Mouse (Mus musculus) intestine, postnatal 0 days (tissue): ENCODE measurements around the gene Egfl8. TPM values are rescaled to one million over a fixed set of nuclear protein-coding genes. Genes with fewer than 3 reads are reported as not detected.

Source experiments
- ATAC-seq: fragments of 200-750 bp; cut with Nextera tagmentation; 2 replicates; pipeline ENCODE4 v1.8.0; 2017; ENCODE audit warnings: mild to moderate bottlenecking, moderate TSS enrichment, moderate library complexity
- H3K27ac ChIP-seq: fragments of 300-500 bp; sonication (generic); 2 replicates; pipeline ENCODE4 v1.5.1; 2014; ENCODE audit warnings: mild to moderate bottlenecking, low read depth, low read length, moderate library complexity
- H3K27me3 ChIP-seq: fragments of 300-500 bp; sonication (generic); replicated peaks from 2 replicates; pipeline ENCODE4 v1.6.1; 2014; ENCODE audit warnings: low read length, mixed read lengths; ENCODE audit not compliant: control insufficient read depth, insufficient read depth
- H3K36me3 ChIP-seq: fragments of 300-500 bp; sonication (generic); 2 replicates; pipeline ENCODE4 v1.6.1; 2014; ENCODE audit warnings: mild to moderate bottlenecking, moderate library complexity; ENCODE audit not compliant: control insufficient read depth, insufficient read depth
- H3K4me1 ChIP-seq: fragments of 300-500 bp; sonication (generic); replicated peaks from 2 replicates; pipeline ENCODE4 v1.6.1; 2014; ENCODE audit warnings: antibody characterized with exemption, low read length, mixed read lengths; ENCODE audit not compliant: control insufficient read depth, insufficient read depth
- H3K4me2 ChIP-seq: fragments of 300-500 bp; sonication (generic); replicated peaks from 2 replicates; pipeline ENCODE4 v1.6.1; 2014; ENCODE audit warnings: low read depth, mild to moderate bottlenecking, moderate library complexity
- H3K4me3 ChIP-seq: fragments of 300-500 bp; sonication (generic); 2 replicates; pipeline ENCODE4 v1.5.1; 2014; ENCODE audit warnings: low read depth, low read length
- H3K9ac ChIP-seq: fragments of 300-500 bp; sonication (generic); 2 replicates; pipeline ENCODE4 v1.6.1; 2014; ENCODE audit warnings: mild to moderate bottlenecking, low read depth, low read length
- H3K9me3 ChIP-seq: fragments of 300-500 bp; sonication (generic); 2 replicates; pipeline ENCODE4 v1.6.1; 2016; ENCODE audit warnings: mixed run types; ENCODE audit not compliant: control insufficient read depth
- CTCF ChIP-seq: sonication (generic); IDR thresholded peaks from 2 replicates; pipeline ENCODE4 v1.5.1; 2016; ENCODE audit warnings: low read depth, mild to moderate bottlenecking, control low read depth, antibody characterized with exemption, moderate library complexity
- WGBS: fragments of 180-500 bp; shearing (Covaris S2); extraction: QIAGEN DNeasy Blood & Tissue Kit; methylation state at CpG from one replicate; pipeline ENCODE4 v1.1.7; 2014; 5-methylcytosine and 5-hydroxymethylcytosine counted together
- polyA plus RNA-seq: library from polyadenylated mRNA; unstranded; fragments of >200 nt; fragmentation: Nextera tagmentation; extraction: Ambion mirVana; gene quantifications from 2 replicates; pipeline ENCODE4 v1.2.1, GENCODE M21; 2015

The Egfl8 gene
- polyA plus RNA-seq, 1 experiment from 2014 or later: 2.5 TPM

DNA sequence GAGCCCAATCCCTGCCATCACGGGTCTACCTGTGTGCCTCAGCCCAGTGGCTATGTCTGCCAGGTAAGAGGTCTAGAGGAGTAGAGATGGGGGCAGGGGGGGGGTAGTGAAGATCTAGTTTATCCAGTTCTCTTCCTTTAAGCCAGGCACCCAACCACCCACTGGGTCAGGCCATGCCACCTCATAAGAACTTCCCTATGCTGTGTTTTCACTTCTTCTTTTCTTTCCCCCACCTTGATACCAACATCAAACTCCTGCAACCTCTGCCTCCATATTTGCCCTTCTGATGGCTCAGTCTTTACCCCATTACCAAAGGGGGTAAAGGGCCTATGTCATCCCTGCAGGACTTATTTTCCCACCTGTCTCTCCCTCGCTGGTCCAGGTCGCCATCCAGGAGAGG, 37.7 kb downstream of the Egfl8 start:
- H3K4me1 ChIP-seq: no peaks in the 10 kb centered on the region; the same call in 1 of the 2 replicates
- no peak overlapping the region for H3K4me2 ChIP-seq
- H3K36me3 ChIP-seq: no peaks in the 10 kb centered on the region
- 89% methylated on average over 3 of the region's 3 CpGs for WGBS
- no peak for ATAC-seq
- no peak overlapping the region for H3K27ac ChIP-seq
- H3K27me3 ChIP-seq: no peaks in the 10 kb centered on the region
- no peak overlapping the region for H3K9ac ChIP-seq
- no peak for TF ChIP-seq CTCF
- H3K4me3 ChIP-seq: no peak overlapping the region
- no peaks in the 10 kb centered on the region for H3K9me3 ChIP-seq

DNA sequence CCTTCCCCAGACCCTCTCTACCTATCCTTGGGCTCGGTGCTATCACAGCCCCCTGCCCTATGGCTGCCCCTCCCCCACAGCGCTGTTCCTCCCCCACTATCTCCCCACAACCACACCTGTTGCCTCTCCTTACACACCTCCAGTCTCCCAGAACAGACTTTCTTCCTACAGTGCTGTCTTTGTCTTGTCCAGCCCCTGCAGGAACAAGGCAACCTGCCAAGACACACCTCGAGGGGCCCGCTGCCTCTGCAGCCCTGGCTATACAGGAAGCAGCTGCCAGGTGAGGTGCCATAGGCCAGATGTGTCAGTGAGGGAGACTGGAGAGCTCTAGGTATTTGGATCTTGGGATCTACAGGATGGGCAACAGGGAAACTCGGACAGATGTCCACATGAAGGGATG, 39.2 kb downstream of the Egfl8 start:
- Histone ChIP-seq H3K9me3 (no peaks in the 10 kb centered on the region), H3K27me3 (no peaks in the 10 kb centered on the region), H3K4me2 (no peak overlapping the region), H3K4me3 (no peak overlapping the region), H3K36me3 (no peaks in the 10 kb centered on the region), H3K27ac (peak overlapping the region; percentile 57; the same call in 1 of the 2 replicates), H3K9ac (no peak overlapping the region), H3K4me1 (no peaks in the 10 kb centered on the region; the same call in 1 of the 2 replicates)
- peak; percentile 89 for ATAC-seq
- WGBS: 30% methylated on average over 5 of the region's 5 CpGs
- no peak for TF ChIP-seq CTCF

DNA sequence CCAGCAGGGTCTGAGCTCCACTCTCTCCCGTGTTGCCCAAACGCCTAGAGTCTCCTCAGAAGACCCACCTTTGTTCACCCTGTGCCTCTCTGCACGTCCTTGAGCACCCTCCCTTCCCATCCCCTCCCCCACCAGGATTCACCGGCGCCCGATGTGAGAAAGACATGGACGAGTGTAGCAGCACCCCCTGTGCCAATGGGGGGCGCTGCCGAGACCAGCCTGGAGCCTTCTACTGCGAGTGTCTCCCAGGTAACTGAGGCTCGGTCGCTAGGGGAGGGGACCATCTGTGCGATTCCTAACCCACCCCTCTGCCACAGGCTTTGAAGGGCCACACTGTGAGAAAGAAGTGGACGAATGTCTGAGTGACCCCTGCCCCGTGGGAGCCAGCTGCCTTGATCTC, 43.4 kb downstream of the Egfl8 start:
- H3K4me2 ChIP-seq: no peak overlapping the region
- no peak overlapping the region for H3K4me3 ChIP-seq
- TF ChIP-seq CTCF: peak; percentile 30
- no peaks in the 10 kb centered on the region; the same call in 1 of the 2 replicates for H3K4me1 ChIP-seq
- no peak for ATAC-seq
- no peak overlapping the region for H3K9ac ChIP-seq
- H3K27me3 ChIP-seq: no peaks in the 10 kb centered on the region
- whole genome bisulfite sequencing: 28% methylated on average over 15 of the region's 15 CpGs
- no peak overlapping the region for H3K27ac ChIP-seq
- no peaks in the 10 kb centered on the region for H3K9me3 ChIP-seq
- H3K36me3 ChIP-seq: no peaks in the 10 kb centered on the region; the same call in 1 of the 2 replicates

GRCm38 (mm10) chr17:34571875-34572274, 43.9 kb downstream of the Egfl8 start:
- Histone ChIP-seq H3K27me3 (no peaks in the 10 kb centered on the region), H3K9me3 (no peaks in the 10 kb centered on the region), H3K36me3 (no peaks in the 10 kb centered on the region; the same call in 1 of the 2 replicates), H3K27ac (no peak overlapping the region), H3K4me2 (no peak overlapping the region), H3K4me1 (no peaks in the 10 kb centered on the region; the same call in 1 of the 2 replicates), H3K4me3 (no peak overlapping the region), H3K9ac (no peak overlapping the region)
- peak; percentile 78 for TF ChIP-seq CTCF
- ATAC-seq: no peak
- 16% methylated on average over 5 of the region's 5 CpGs for WGBS

DNA sequence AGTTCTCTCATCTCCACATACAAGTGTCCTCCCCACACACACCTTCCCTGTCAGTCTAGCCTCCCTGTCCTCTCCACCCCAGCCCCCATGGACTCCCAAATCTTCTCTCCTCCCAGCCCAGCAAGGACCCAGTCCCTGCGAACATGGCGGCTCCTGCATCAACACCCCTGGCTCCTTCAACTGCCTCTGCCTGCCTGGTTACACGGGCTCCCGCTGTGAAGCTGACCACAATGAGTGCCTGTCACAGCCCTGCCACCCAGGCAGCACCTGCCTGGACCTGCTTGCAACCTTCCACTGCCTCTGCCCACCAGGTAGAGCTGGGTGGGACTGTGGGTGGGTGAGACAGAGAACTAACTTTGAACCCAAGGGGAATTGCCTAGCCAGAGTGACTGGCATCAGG, 45.9 kb downstream of the Egfl8 start:
- H3K27me3 ChIP-seq: no peaks in the 10 kb centered on the region
- 77% methylated on average over 4 of the region's 4 CpGs for WGBS
- no peak overlapping the region for H3K27ac ChIP-seq
- H3K4me1 ChIP-seq: no peaks in the 10 kb centered on the region
- H3K36me3 ChIP-seq: no peaks in the 10 kb centered on the region; the same call in 1 of the 2 replicates
- H3K4me3 ChIP-seq: no peak overlapping the region
- no peak for ATAC-seq
- no peak overlapping the region for H3K9ac ChIP-seq
- no peaks in the 10 kb centered on the region for H3K9me3 ChIP-seq
- no peak for TF ChIP-seq CTCF
- H3K4me2 ChIP-seq: no peak overlapping the region

DNA sequence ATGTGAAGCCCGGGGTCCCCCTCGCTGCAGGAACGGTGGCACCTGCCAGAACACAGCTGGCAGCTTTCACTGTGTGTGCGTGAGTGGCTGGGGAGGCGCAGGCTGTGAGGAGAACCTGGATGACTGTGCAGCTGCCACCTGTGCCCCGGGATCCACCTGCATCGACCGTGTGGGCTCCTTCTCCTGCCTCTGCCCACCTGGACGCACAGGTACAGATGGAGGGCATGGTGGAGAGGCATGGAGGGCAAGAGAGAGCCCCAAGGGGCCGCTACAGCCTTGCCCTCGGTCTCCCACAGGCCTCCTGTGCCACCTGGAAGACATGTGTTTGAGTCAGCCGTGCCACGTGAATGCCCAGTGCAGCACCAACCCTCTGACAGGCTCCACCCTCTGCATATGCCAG, 47.4 kb downstream of the Egfl8 start:
- H3K4me3 ChIP-seq: no peak overlapping the region
- 73% methylated on average over 13 of the region's 13 CpGs for WGBS
- H3K27ac ChIP-seq: no peak overlapping the region
- no peak for ATAC-seq
- H3K4me2 ChIP-seq: no peak overlapping the region
- H3K27me3 ChIP-seq: no peaks in the 10 kb centered on the region
- H3K4me1 ChIP-seq: no peaks in the 10 kb centered on the region
- H3K9ac ChIP-seq: no peak overlapping the region
- no peaks in the 10 kb centered on the region for H3K9me3 ChIP-seq
- no peaks in the 10 kb centered on the region; the same call in 1 of the 2 replicates for H3K36me3 ChIP-seq
- no peak for TF ChIP-seq CTCF

DNA sequence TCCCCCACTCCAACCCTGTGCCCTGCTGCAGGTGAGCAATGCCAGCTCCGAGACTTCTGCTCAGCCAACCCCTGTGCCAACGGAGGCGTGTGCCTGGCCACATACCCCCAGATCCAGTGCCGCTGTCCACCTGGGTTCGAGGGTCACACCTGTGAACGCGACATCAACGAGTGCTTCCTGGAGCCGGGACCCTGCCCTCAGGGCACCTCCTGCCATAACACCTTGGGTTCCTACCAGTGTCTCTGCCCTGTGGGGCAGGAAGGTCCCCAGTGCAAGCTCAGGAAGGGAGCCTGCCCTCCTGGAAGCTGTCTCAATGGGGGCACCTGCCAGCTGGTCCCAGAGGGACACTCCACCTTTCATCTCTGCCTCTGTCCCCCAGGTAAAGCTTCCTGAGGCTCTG, 48.5 kb downstream of the Egfl8 start:
- Histone ChIP-seq H3K27ac (no peak overlapping the region), H3K27me3 (no peaks in the 10 kb centered on the region), H3K9me3 (no peaks in the 10 kb centered on the region), H3K4me2 (no peak overlapping the region), H3K4me1 (no peaks in the 10 kb centered on the region), H3K36me3 (no peaks in the 10 kb centered on the region; the same call in 1 of the 2 replicates), H3K4me3 (no peak overlapping the region), H3K9ac (no peak overlapping the region)
- no peak for ATAC-seq
- WGBS: 42% methylated on average over 9 of the region's 9 CpGs
- TF ChIP-seq CTCF: no peak
